Mouse (Mus musculus) liver, adult 2 months (tissue): ENCODE results near the gene Myh7. TPM values are rescaled to one million over a fixed set of nuclear protein-coding genes. Genes with fewer than 3 reads are reported as not detected.
A peak's percentile ranks its signal among the peaks of the same experiment; 100 is the strongest.

ENCODE experiments used
- DNase-seq: peaks from one replicate; pipeline ENCODE4 v3.0.0-alpha.2; 2011; ENCODE audit warnings: low read depth, low spot score; ENCODE audit errors: extremely low read depth
- H3K27ac ChIP-seq: fragments of 200-500 bp; replicated peaks from 2 replicates; pipeline ENCODE4 v1.5.1; 2012; ENCODE audit warnings: low read depth, mild to moderate bottlenecking, control low read depth, inconsistent platforms, low read length; ENCODE audit not compliant: insufficient read depth
- H3K27me3 ChIP-seq: fragments of 200-500 bp; 2 replicates; pipeline ENCODE4 v1.6.1; 2012; ENCODE audit warnings: mild to moderate bottlenecking, moderate library complexity, low read length, inconsistent platforms; ENCODE audit not compliant: control insufficient read depth, insufficient read depth
- H3K36me3 ChIP-seq: fragments of 200-500 bp; 2 replicates; pipeline ENCODE4 v1.6.1; 2012; ENCODE audit warnings: low read length, inconsistent platforms; ENCODE audit not compliant: control insufficient read depth, insufficient read depth
- H3K4me1 ChIP-seq: fragments of 200-500 bp; 2 replicates; pipeline ENCODE4 v1.6.1; 2011; ENCODE audit warnings: low read length; ENCODE audit not compliant: control insufficient read depth, insufficient read depth
- H3K4me3 ChIP-seq: fragments of 200-500 bp; 2 replicates; pipeline ENCODE4 v1.5.1; 2011; ENCODE audit warnings: low read depth, mild to moderate bottlenecking, control low read depth, low read length, moderate library complexity; ENCODE audit not compliant: insufficient read depth
- H3K79me2 ChIP-seq: fragments of 200-500 bp; 2 replicates; pipeline ENCODE4 v1.6.1; 2012; ENCODE audit warnings: inconsistent platforms, mild to moderate bottlenecking, low read length, moderate library complexity; ENCODE audit not compliant: control insufficient read depth, insufficient read depth
- H3K9ac ChIP-seq: fragments of 200-500 bp; 2 replicates; pipeline ENCODE4 v1.6.1; 2012; ENCODE audit warnings: low read depth, mild to moderate bottlenecking, control low read depth, inconsistent platforms, low read length
- CTCF ChIP-seq: fragments of 200-500 bp; IDR thresholded peaks from 2 replicates; pipeline ENCODE4 v1.5.1; 2011; ENCODE audit warnings: low read depth, low read length, control low read depth
- POLR2A ChIP-seq: fragments of 200-500 bp; IDR thresholded peaks from 2 replicates; pipeline ENCODE4 v1.6.1; 2011; ENCODE audit warnings: low read length, control low read depth; ENCODE audit not compliant: insufficient read depth; ENCODE audit errors: extremely low read depth
- WGBS: fragments of 180-500 bp; shearing (Covaris S2); methylation state at CpG from one replicate; pipeline ENCODE4 v1.1.7; 2018; 5-methylcytosine and 5-hydroxymethylcytosine counted together
- polyA plus RNA-seq: library from polyadenylated mRNA; depleted of rRNA; stranded (reverse); fragments of >200 nt; gene quantifications from 2 replicates; pipeline ENCODE4 v1.2.3, GENCODE M21; 2012
- total RNA-seq: library from RNA; depleted of rRNA; stranded (reverse); fragments of >200 nt; gene quantifications from 2 replicates; pipeline ENCODE4 v1.2.3, GENCODE M21; 2014

Myh7 gene
- total and polyA plus RNA-seq, 2 experiments = 1.5 TPM; not detected in 1

DNA sequence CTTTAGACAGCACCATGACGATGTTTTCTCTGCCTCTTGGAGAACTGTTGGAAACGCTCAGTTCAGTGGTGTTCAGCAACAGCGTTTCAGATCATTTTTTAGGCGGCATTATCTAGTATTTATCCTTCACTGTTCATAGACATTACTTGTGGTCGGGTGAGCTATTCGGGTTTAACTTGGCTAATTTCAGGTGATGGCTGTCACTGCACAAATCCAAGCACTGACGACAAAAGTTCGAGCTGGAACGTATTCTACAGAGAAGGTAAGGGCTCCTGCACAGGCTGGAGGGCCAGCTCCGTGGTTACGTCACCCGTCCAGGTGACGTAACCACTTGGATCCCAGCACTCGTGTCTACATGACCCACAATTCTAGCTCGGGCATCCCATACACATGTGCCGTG, 22.4 kb upstream of the Myh7 start:
- H3K27ac ChIP-seq = no peak overlapping the region
- TF ChIP-seq CTCF = no peak
- no peak overlapping the region for H3K9ac ChIP-seq
- peaks cover 7% of the 10 kb centered on the region for H3K4me1 ChIP-seq
- peaks cover 26% of the 10 kb centered on the region for H3K36me3 ChIP-seq
- peak; percentile 18 for DNase-seq
- peaks cover 4% of the 10 kb centered on the region; the same call in 1 of the 2 replicates for H3K79me2 ChIP-seq
- H3K27me3 ChIP-seq = no peaks in the 10 kb centered on the region
- WGBS = 51% methylated on average over 16 of the region's 16 CpGs
- no peak overlapping the region for H3K4me3 ChIP-seq

GRCm38 (mm10) chr14:55015767-55016111, 21.3 kb upstream of the Myh7 start:
- peaks cover 14% of the 10 kb centered on the region for H3K36me3 ChIP-seq
- peak overlapping the region; percentile 65 for H3K27ac ChIP-seq
- H3K9ac ChIP-seq = peak overlapping the region; percentile 76
- H3K79me2 ChIP-seq = peaks cover 4% of the 10 kb centered on the region; the same call in 1 of the 2 replicates
- TF ChIP-seq POLR2A (no peak), CTCF (no peak)
- H3K4me1 ChIP-seq = peaks cover 7% of the 10 kb centered on the region
- peak overlapping the region; percentile 65 for H3K4me3 ChIP-seq
- H3K27me3 ChIP-seq = no peaks in the 10 kb centered on the region
- no peak for DNase-seq
- WGBS = under 1% methylated on average over 17 of the region's 17 CpGs

DNA sequence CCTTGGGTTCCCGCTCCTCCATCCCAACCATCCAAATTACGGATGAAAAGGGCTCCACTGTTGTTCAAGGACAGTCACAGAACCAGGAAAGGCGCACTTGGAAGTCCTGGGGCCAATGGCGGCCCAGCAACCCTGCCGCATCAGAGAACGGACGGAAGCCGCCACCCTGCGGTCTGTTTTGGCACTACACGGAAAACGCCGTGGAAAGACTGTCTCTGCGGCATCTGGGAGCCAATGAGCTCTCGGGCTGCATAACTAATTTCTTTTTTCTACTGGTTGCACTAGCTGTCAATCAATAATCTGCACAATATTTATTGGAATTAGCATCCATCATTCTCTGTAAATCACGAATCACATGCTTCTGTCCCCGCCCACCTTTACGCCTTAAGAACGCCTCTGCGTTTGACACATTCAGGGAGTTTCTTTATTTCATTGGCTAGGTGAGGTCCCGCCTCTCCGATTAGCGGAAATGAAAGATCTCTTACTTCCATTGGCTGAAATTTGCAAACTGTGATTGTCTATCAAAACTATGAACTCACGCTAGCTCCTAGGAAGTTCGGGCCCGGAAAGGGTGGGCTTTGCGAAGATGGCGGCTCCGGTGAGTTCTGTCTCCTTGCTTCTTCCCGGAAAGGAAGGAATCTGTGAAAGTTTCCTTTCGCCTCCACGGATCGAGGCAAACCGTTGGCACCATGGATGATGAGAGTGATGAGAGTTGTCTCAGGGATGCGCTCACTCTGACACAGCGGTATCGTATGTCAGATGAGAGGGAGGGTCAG, 20.8 kb upstream of the Myh7 start, which contains the start of gene Ngdn:
Gene Ngdn, plus strand, starts transcription at position 464 of the 776 bp plus-strand sequence.
- Histone ChIP-seq H3K36me3 (peaks cover 9% of the 10 kb centered on the region; the same call in 1 of the 2 replicates), H3K9ac (peak within 1 kb of the TSS; percentile 79), H3K79me2 (peaks cover 4% of the 10 kb centered on the region; the same call in 1 of the 2 replicates), H3K27me3 (no peaks in the 10 kb centered on the region), H3K27ac (peak within 1 kb of the TSS; percentile 85), H3K4me1 (peaks cover 7% of the 10 kb centered on the region), H3K4me3 (peak within 1 kb of the TSS; percentile 69)
- TF ChIP-seq POLR2A (peak; percentile 66; the same call in 1 of the 2 replicates), CTCF (peak; percentile 85)
- DNase-seq = peak; percentile 100
- WGBS = under 1% methylated on average over 36 of the region's 36 CpGs

GRCm38 (mm10) chr14:55014591-55014990, 20.2 kb upstream of the Myh7 start:
- TF ChIP-seq CTCF (no peak), POLR2A (no peak)
- WGBS = under 1% methylated on average over 27 of the region's 27 CpGs

DNA sequence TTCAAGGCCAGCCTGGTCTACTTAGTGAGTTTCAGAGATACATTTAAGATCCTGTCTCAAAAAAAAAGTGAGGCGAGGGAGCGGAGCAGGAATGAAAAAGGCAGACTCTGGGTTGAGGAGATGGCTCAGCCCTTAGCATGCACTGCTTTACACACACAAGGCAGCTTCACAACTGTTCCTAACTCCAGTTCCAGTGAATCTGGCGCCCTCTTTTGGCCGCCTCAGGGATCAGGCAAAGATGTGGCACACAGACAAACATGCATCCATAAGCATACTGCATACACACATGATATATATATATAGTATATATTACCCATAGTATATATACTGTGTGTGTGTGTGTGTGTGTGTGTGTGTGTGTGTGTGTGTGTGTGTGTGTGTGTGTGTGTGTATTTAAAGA, 16.7 kb upstream of the Myh7 start:
- Histone ChIP-seq H3K36me3 (no peaks in the 10 kb centered on the region), H3K4me1 (peaks cover 2% of the 10 kb centered on the region; the same call in 1 of the 2 replicates), H3K79me2 (no peaks in the 10 kb centered on the region), H3K4me3 (no peak overlapping the region), H3K27me3 (no peaks in the 10 kb centered on the region), H3K9ac (no peak overlapping the region), H3K27ac (no peak overlapping the region)
- 85% methylated on average over 4 of the region's 4 CpGs for WGBS
- no peak for DNase-seq
- TF ChIP-seq POLR2A (no peak), CTCF (no peak; the same call in 1 of the 2 replicates)

More at GRCm38 (mm10) chr14:55014591-55014990, 20.2 kb upstream of the Myh7 start:
- peak; percentile 67 for DNase-seq
- Histone ChIP-seq H3K79me2 (peaks cover 4% of the 10 kb centered on the region; the same call in 1 of the 2 replicates), H3K4me1 (peaks cover 7% of the 10 kb centered on the region), H3K27me3 (no peaks in the 10 kb centered on the region), H3K4me3 (peak overlapping the region; percentile 69), H3K36me3 (peaks cover 7% of the 10 kb centered on the region; the same call in 1 of the 2 replicates), H3K27ac (peak overlapping the region; percentile 85), H3K9ac (peak overlapping the region; percentile 79)

DNA sequence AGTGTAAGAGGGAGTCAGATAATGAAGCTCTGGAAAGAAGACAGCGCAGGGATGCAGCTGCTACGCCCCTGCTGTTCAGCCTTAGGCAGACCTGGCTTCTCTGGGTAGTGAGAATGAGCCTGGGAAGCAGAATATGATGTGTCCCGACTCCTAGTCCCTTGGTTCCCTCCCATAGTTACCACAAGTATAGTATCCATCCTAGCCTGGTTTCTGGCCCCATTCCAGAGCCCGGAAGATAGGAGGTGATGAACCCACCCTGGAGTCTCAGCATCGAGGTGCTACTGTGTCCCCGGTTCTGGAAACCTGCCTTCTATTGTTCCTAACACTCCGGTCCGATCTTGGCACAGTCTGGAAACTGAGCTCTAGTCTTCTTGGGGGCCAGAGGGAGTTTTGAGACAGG, 14.0 kb upstream of the Myh7 start:
- no peaks in the 10 kb centered on the region for H3K27me3 ChIP-seq
- no peak overlapping the region for H3K9ac ChIP-seq
- H3K79me2 ChIP-seq = no peaks in the 10 kb centered on the region
- H3K27ac ChIP-seq = no peak overlapping the region
- WGBS = 87% methylated on average over 8 of the region's 8 CpGs
- TF ChIP-seq POLR2A = no peak
- TF ChIP-seq CTCF = no peak
- DNase-seq = no peak
- H3K4me1 ChIP-seq = no peaks in the 10 kb centered on the region
- H3K36me3 ChIP-seq = no peaks in the 10 kb centered on the region
- no peak overlapping the region for H3K4me3 ChIP-seq
